Mouse (Mus musculus): Measurements from ENCODE around the gene Cps1. TPM values are rescaled to one million over a fixed set of nuclear protein-coding genes. Genes with fewer than 3 reads are reported as not detected.

Gene Cps1
- 0.69 and 0.98 TPM in 2 replicates for polyA plus RNA-seq (2012; rRNA removed)

DNA sequence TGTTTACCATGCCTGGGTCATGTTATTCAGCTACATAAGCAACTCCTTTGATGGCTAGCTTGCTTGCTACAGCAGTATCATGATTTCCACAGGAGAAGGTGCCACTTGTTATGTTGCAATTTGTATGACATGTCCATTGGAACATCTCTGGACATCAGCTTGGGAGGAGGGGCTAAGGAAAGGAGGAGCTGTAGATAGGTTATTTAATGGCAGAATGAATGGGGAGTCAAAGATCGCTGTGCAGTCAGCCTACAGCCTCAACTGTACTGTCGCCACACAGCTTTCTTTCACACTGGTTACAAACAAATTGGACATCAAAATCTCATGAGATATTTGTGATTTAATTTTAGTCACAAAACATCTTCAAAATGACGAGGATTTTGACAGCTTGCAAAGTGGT lies at the start of gene Cps1:
TSS of gene Cps1 (plus strand) at position 230 of the 400 bp plus-strand sequence.

Other genes with a start within 250 kb of the Cps1 start
- 0.27 TPM in 1 of 2 replicates, not detected in the other for gene Myl1, start 177.6 kb upstream of the Cps1 start, polyA plus RNA-seq (2012; rRNA removed)
- 39.8 and 42.5 TPM in 2 replicates for gene Lancl1, start 84.2 kb upstream of the Cps1 start, polyA plus RNA-seq (2012; rRNA removed)

All from colon, adult 2 months (tissue).